Mouse (Mus musculus): ENCODE measurements at regions not wholly inside any gene's neighbourhood (a gene's known extent, or its start where the extent isn't known, plus 50 kb on each side); places are given as distances from the start of the nearest gene placed in this dataset.

- no peaks in the 10 kb centered on the region for H3K27me3 ChIP-seq
- POLR2A ChIA-PET = no interaction called here
- TF ChIP-seq CTCF (IDR thresholded peaks at IDR 0.05) = no peak
- in situ Hi-C loops (cut with MboI; ENCODE audit: low pct_unique_long_range_greater_than_20kb) = no loop called here
- DNase-seq (ENCODE audit: low read depth, low spot score) (no peak), ATAC-seq (no peak)
- CTCF ChIA-PET = no interaction called here
Observed at GRCm38 (mm10) chr11:41370995-41371394, 615.9 kb upstream of the Ccng1 start.

DNA sequence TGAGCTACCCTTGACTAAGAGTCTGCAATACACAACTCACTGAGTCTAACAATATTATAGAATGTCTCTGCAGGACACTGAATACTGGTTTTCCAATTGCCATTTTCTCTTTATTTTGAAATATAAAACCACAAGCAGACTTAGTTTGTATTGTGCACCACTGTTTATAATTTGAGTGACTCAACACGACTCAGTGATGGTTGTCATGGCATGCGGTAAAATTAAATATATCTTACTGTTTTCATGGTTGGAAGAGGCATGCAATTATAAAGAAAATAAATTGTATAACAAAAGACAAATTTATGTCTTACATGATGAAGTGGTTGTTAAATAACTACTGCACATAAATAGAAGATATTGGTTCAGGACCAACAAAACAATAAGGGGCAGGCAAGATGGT is 586.0 kb upstream of the Ccng1 start:
- ChIA-PET CTCF (interaction anchor here (0.8 kb wide), 1 partner anchor 10 kb away, joined by 3 read pairs; no protein-coding TSS in a partner anchor), POLR2A (no interaction called here)
- ATAC-seq (no peak), DNase-seq (ENCODE audit: low read depth, low spot score) (no peak)
- TF ChIP-seq CTCF (IDR thresholded peaks at IDR 0.05) = no peak
- no peaks in the 10 kb centered on the region for H3K27me3 ChIP-seq
- in situ Hi-C loops (cut with MboI; ENCODE audit: low pct_unique_long_range_greater_than_20kb) = no loop called here

- ATAC-seq (no peak), DNase-seq (ENCODE audit: low read depth, low spot score) (no peak)
- in situ Hi-C loops (cut with MboI; ENCODE audit: low pct_unique_long_range_greater_than_20kb) = no loop called here
- ChIA-PET CTCF (interaction anchor here (0.8 kb wide), 1 partner anchor 11 kb away, joined by 3 read pairs; no protein-coding TSS in a partner anchor), POLR2A (no interaction called here)
- TF ChIP-seq CTCF (IDR thresholded peaks at IDR 0.05) = no peak
- H3K27me3 ChIP-seq = no peaks in the 10 kb centered on the region
Observed at GRCm38 (mm10) chr11:41340383-41340782, 585.3 kb upstream of the Ccng1 start.

- ATAC-seq = no peak
Observed at GRCm38 (mm10) chr11:41337134-41337533, 582.0 kb upstream of the Ccng1 start.

GRCm38 (mm10) chr11:41333689-41334088 is 578.6 kb upstream of the Ccng1 start:
- peaks cover 7% of the 10 kb centered on the region for H3K27me3 ChIP-seq
- CTCF ChIA-PET = no interaction called here
- DNase-seq (ENCODE audit: low read depth, low spot score) = no peak
- POLR2A ChIA-PET = no interaction called here
- in situ Hi-C loops (cut with MboI; ENCODE audit: low pct_unique_long_range_greater_than_20kb) = no loop called here
- no peak for ATAC-seq
- no peak for TF ChIP-seq CTCF (IDR thresholded peaks at IDR 0.05)

More at GRCm38 (mm10) chr11:41337134-41337533, 582.0 kb upstream of the Ccng1 start:
- in situ Hi-C loops (cut with MboI; ENCODE audit: low pct_unique_long_range_greater_than_20kb) = no loop called here
- H3K27me3 ChIP-seq = peaks cover 7% of the 10 kb centered on the region
- DNase-seq (ENCODE audit: low read depth, low spot score) = no peak
- no peak for TF ChIP-seq CTCF (IDR thresholded peaks at IDR 0.05)
- POLR2A ChIA-PET = no interaction called here
- CTCF ChIA-PET = no interaction called here

All from Patski (cell line).